Mouse (Mus musculus): ENCODE measurements at regions not wholly inside any gene's neighbourhood (a gene's known extent, or its start where the extent isn't known, plus 50 kb on each side); places are given as distances from the start of the nearest gene placed in this dataset.

GRCm38 (mm10) chr17:47140241-47140968 is 130.0 kb upstream of the Ubr2 start:
- no peaks in the 10 kb centered on the region for H3K9me3 ChIP-seq (replicated peaks; ENCODE audit: control insufficient read depth, low read length)

GRCm38 (mm10) chr17:47139730-47140231 is 129.4 kb upstream of the Ubr2 start:
- peak overlapping the region; percentile 98 for H3K27ac ChIP-seq (ENCODE audit: low read length)
- no peaks in the 10 kb centered on the region for H3K36me3 ChIP-seq (ENCODE audit: control insufficient read depth, insufficient read depth)
- peak; percentile 91 for ATAC-seq (replicated peaks; ENCODE audit: extremely low read depth, insufficient read depth, low FRiP score)
- H3K4me2 ChIP-seq (ENCODE audit: low read depth, low read length), result peak overlapping the region; percentile 94
- H3K27me3 ChIP-seq (ENCODE audit: control insufficient read depth, insufficient read depth, low read length), result no peaks in the 10 kb centered on the region
- H3K4me1 ChIP-seq (ENCODE audit: control insufficient read depth, insufficient read depth, low read length), result peaks cover 23% of the 10 kb centered on the region
- peak overlapping the region; percentile 72 for H3K4me3 ChIP-seq (ENCODE audit: low read length)
- H3K9ac ChIP-seq (ENCODE audit: low read length), result peak overlapping the region; percentile 92
- no peaks in the 10 kb centered on the region for H3K9me3 ChIP-seq (replicated peaks; ENCODE audit: control insufficient read depth, low read length)
- 0% methylated on average over 26 of the region's 34 CpGs for WGBS

More at GRCm38 (mm10) chr17:47140241-47140968, 130.0 kb upstream of the Ubr2 start:
- Histone ChIP-seq H3K9ac (ENCODE audit: low read length) (peak overlapping the region; percentile 92), H3K4me1 (ENCODE audit: control insufficient read depth, insufficient read depth, low read length) (peaks cover 27% of the 10 kb centered on the region), H3K36me3 (ENCODE audit: control insufficient read depth, insufficient read depth) (no peaks in the 10 kb centered on the region), H3K4me2 (ENCODE audit: low read depth, low read length) (peak overlapping the region; percentile 94), H3K27me3 (ENCODE audit: control insufficient read depth, insufficient read depth, low read length) (no peaks in the 10 kb centered on the region), H3K4me3 (ENCODE audit: low read length) (peak overlapping the region; percentile 72), H3K27ac (ENCODE audit: low read length) (peak overlapping the region; percentile 98)
- under 1% methylated on average over 48 of the region's 53 CpGs for WGBS
- ATAC-seq (replicated peaks; ENCODE audit: extremely low read depth, insufficient read depth, low FRiP score), result peak; percentile 16

- no peak for ATAC-seq (replicated peaks; ENCODE audit: extremely low read depth, insufficient read depth, low FRiP score)
- Histone ChIP-seq H3K9ac (ENCODE audit: low read length) (peak overlapping the region; percentile 68), H3K4me1 (ENCODE audit: control insufficient read depth, insufficient read depth, low read length) (peaks cover 18% of the 10 kb centered on the region), H3K9me3 (replicated peaks; ENCODE audit: control insufficient read depth, low read length) (no peaks in the 10 kb centered on the region), H3K4me3 (ENCODE audit: low read length) (peak overlapping the region; percentile 72), H3K36me3 (ENCODE audit: control insufficient read depth, insufficient read depth) (no peaks in the 10 kb centered on the region), H3K27me3 (ENCODE audit: control insufficient read depth, insufficient read depth, low read length) (no peaks in the 10 kb centered on the region), H3K27ac (ENCODE audit: low read length) (peak overlapping the region; percentile 75), H3K4me2 (ENCODE audit: low read depth, low read length) (peak overlapping the region; percentile 94)
- 3% methylated on average over 27 of the region's 27 CpGs for WGBS
Observed at GRCm38 (mm10) chr17:47139171-47139617, 128.8 kb upstream of the Ubr2 start.

GRCm38 (mm10) chr17:47138174-47138573 is 127.8 kb upstream of the Ubr2 start:
- Histone ChIP-seq H3K4me3 (ENCODE audit: low read length) (no peak overlapping the region), H3K9me3 (replicated peaks; ENCODE audit: control insufficient read depth, low read length) (no peaks in the 10 kb centered on the region), H3K9ac (ENCODE audit: low read length) (no peak overlapping the region), H3K4me1 (ENCODE audit: control insufficient read depth, insufficient read depth, low read length) (peaks cover 10% of the 10 kb centered on the region), H3K27ac (ENCODE audit: low read length) (no peak overlapping the region), H3K27me3 (ENCODE audit: control insufficient read depth, insufficient read depth, low read length) (no peaks in the 10 kb centered on the region), H3K4me2 (ENCODE audit: low read depth, low read length) (no peak overlapping the region), H3K36me3 (ENCODE audit: control insufficient read depth, insufficient read depth) (no peaks in the 10 kb centered on the region)
- WGBS, result 45% methylated on average over 6 of the region's 6 CpGs
- ATAC-seq (replicated peaks; ENCODE audit: extremely low read depth, insufficient read depth, low FRiP score), result no peak

GRCm38 (mm10) chr17:47135391-47135790 is 125.0 kb upstream of the Ubr2 start:
- Histone ChIP-seq H3K4me2 (ENCODE audit: low read depth, low read length) (no peak overlapping the region), H3K27ac (ENCODE audit: low read length) (no peak overlapping the region), H3K9ac (ENCODE audit: low read length) (no peak overlapping the region), H3K36me3 (ENCODE audit: control insufficient read depth, insufficient read depth) (no peaks in the 10 kb centered on the region), H3K4me1 (ENCODE audit: control insufficient read depth, insufficient read depth, low read length) (no peaks in the 10 kb centered on the region), H3K9me3 (replicated peaks; ENCODE audit: control insufficient read depth, low read length) (0 out of 2 replicates have a peak, but pooled peaks cover 3% of the 10 kb centered on the region), H3K27me3 (ENCODE audit: control insufficient read depth, insufficient read depth, low read length) (no peaks in the 10 kb centered on the region), H3K4me3 (ENCODE audit: low read length) (no peak overlapping the region)
- ATAC-seq (replicated peaks; ENCODE audit: extremely low read depth, insufficient read depth, low FRiP score), result no peak
- WGBS, result 54% methylated on average over 5 of the region's 5 CpGs

GRCm38 (mm10) chr17:47133785-47134184 is 123.4 kb upstream of the Ubr2 start:
- no peak overlapping the region for H3K4me3 ChIP-seq (ENCODE audit: low read length)
- 37% methylated on average over 2 of the region's 2 CpGs for WGBS
- H3K4me2 ChIP-seq (ENCODE audit: low read depth, low read length), result no peak overlapping the region
- H3K36me3 ChIP-seq (ENCODE audit: control insufficient read depth, insufficient read depth), result no peaks in the 10 kb centered on the region
- no peaks in the 10 kb centered on the region for H3K27me3 ChIP-seq (ENCODE audit: control insufficient read depth, insufficient read depth, low read length)
- no peaks in the 10 kb centered on the region for H3K4me1 ChIP-seq (ENCODE audit: control insufficient read depth, insufficient read depth, low read length)
- H3K9ac ChIP-seq (ENCODE audit: low read length), result no peak overlapping the region
- no peak for ATAC-seq (replicated peaks; ENCODE audit: extremely low read depth, insufficient read depth, low FRiP score)
- H3K27ac ChIP-seq (ENCODE audit: low read length), result no peak overlapping the region
- H3K9me3 ChIP-seq (replicated peaks; ENCODE audit: control insufficient read depth, low read length), result 0 out of 2 replicates have a peak, but pooled peaks cover 3% of the 10 kb centered on the region

GRCm38 (mm10) chr17:47127571-47127970 is 117.2 kb upstream of the Ubr2 start:
- Histone ChIP-seq H3K27me3 (ENCODE audit: control insufficient read depth, insufficient read depth, low read length) (no peaks in the 10 kb centered on the region), H3K4me2 (ENCODE audit: low read depth, low read length) (no peak overlapping the region), H3K36me3 (ENCODE audit: control insufficient read depth, insufficient read depth) (no peaks in the 10 kb centered on the region), H3K27ac (ENCODE audit: low read length) (no peak overlapping the region), H3K9me3 (replicated peaks; ENCODE audit: control insufficient read depth, low read length) (0 out of 2 replicates have a peak, but pooled peaks cover 3% of the 10 kb centered on the region), H3K9ac (ENCODE audit: low read length) (no peak overlapping the region), H3K4me3 (ENCODE audit: low read length) (no peak overlapping the region), H3K4me1 (ENCODE audit: control insufficient read depth, insufficient read depth, low read length) (no peaks in the 10 kb centered on the region)
- ATAC-seq (replicated peaks; ENCODE audit: extremely low read depth, insufficient read depth, low FRiP score), result no peak
- 63% methylated on average over 3 of the region's 3 CpGs for WGBS

GRCm38 (mm10) chr17:47123576-47123975 is 113.2 kb upstream of the Ubr2 start:
- no peak for ATAC-seq (replicated peaks; ENCODE audit: extremely low read depth, insufficient read depth, low FRiP score)
- Histone ChIP-seq H3K27me3 (ENCODE audit: control insufficient read depth, insufficient read depth, low read length) (no peaks in the 10 kb centered on the region), H3K4me1 (ENCODE audit: control insufficient read depth, insufficient read depth, low read length) (no peaks in the 10 kb centered on the region), H3K36me3 (ENCODE audit: control insufficient read depth, insufficient read depth) (no peaks in the 10 kb centered on the region), H3K9ac (ENCODE audit: low read length) (no peak overlapping the region), H3K4me2 (ENCODE audit: low read depth, low read length) (no peak overlapping the region), H3K9me3 (replicated peaks; ENCODE audit: control insufficient read depth, low read length) (no peaks in the 10 kb centered on the region), H3K4me3 (ENCODE audit: low read length) (no peak overlapping the region), H3K27ac (ENCODE audit: low read length) (no peak overlapping the region)
- WGBS, result 87% methylated on average over 18 of the region's 18 CpGs

- H3K36me3 ChIP-seq (ENCODE audit: control insufficient read depth, insufficient read depth), result no peaks in the 10 kb centered on the region
- no peak overlapping the region for H3K4me2 ChIP-seq (ENCODE audit: low read depth, low read length)
- no peaks in the 10 kb centered on the region for H3K27me3 ChIP-seq (ENCODE audit: control insufficient read depth, insufficient read depth, low read length)
- no peak for ATAC-seq (replicated peaks; ENCODE audit: extremely low read depth, insufficient read depth, low FRiP score)
- H3K9me3 ChIP-seq (replicated peaks; ENCODE audit: control insufficient read depth, low read length), result no peaks in the 10 kb centered on the region
- no peaks in the 10 kb centered on the region for H3K4me1 ChIP-seq (ENCODE audit: control insufficient read depth, insufficient read depth, low read length)
- H3K4me3 ChIP-seq (ENCODE audit: low read length), result no peak overlapping the region
- H3K27ac ChIP-seq (ENCODE audit: low read length), result no peak overlapping the region
- no peak overlapping the region for H3K9ac ChIP-seq (ENCODE audit: low read length)
- 79% methylated on average over 9 of the region's 9 CpGs for WGBS
Observed at GRCm38 (mm10) chr17:47122221-47122620, 111.9 kb upstream of the Ubr2 start.
